8 mouse cellular contexts compared by ENCODE assay signal in genomic region chr5:136567176-136568025, GRCm38 (mm10). TPM values are rescaled to one million over a fixed set of nuclear protein-coding genes. Genes with fewer than 3 reads are reported as not detected.
DNase-seq lines count a peak whose midpoint lies in the region; ATAC-seq and TF ChIP-seq lines count a peak whose summit lies in the region.

TSS of gene Cux1 (minus strand) at chr5:136567490.

- peak within 1 kb of the TSS; percentile 99 for H3K4me2 ChIP-seq in embryonic facial prominence, embryonic 15.5 days (replicated peaks)
- H3K4me2 ChIP-seq in kidney, embryonic 14.5 days (replicated peaks; ENCODE audit: low read depth, low read length), result peak within 1 kb of the TSS; percentile 99
- peak within 1 kb of the TSS; percentile 99 for H3K4me2 ChIP-seq in limb, embryonic 14.5 days (replicated peaks; ENCODE audit: low read depth, low read length, severe bottlenecking)
- H3K4me2 ChIP-seq in midbrain, embryonic 16.5 days (ENCODE audit: low read length), result peak within 1 kb of the TSS; percentile 93

- H3K27ac ChIP-seq in bone marrow, adult 2 months (ENCODE audit: control insufficient read depth, insufficient read depth, low read depth, low read length, poor library complexity), result peak within 1 kb of the TSS; percentile 95
- H3K27ac ChIP-seq in embryonic facial prominence, embryonic 15.5 days (replicated peaks), result peak within 1 kb of the TSS; percentile 85
- H3K27ac ChIP-seq in kidney, embryonic 14.5 days (ENCODE audit: low read depth, low read length), result peak within 1 kb of the TSS; percentile 93
- peak within 1 kb of the TSS; percentile 81 for H3K27ac ChIP-seq in limb, embryonic 14.5 days (replicated peaks; ENCODE audit: low read depth, low read length)
- H3K27ac ChIP-seq in midbrain, embryonic 16.5 days (ENCODE audit: low read length), result peak within 1 kb of the TSS; percentile 97

- peak within 1 kb of the TSS; percentile 89 for H3K4me3 ChIP-seq in bone marrow, adult 2 months (replicated peaks; ENCODE audit: control insufficient read depth, low read depth, low read length)
- peak within 1 kb of the TSS; percentile 93 for H3K4me3 ChIP-seq in embryonic facial prominence, embryonic 15.5 days (replicated peaks)
- peak within 1 kb of the TSS; percentile 99 for H3K4me3 ChIP-seq in kidney, embryonic 14.5 days (ENCODE audit: low read length)
- H3K4me3 ChIP-seq in limb, embryonic 14.5 days (replicated peaks; ENCODE audit: low read length), result peak within 1 kb of the TSS; percentile 93
- peak within 1 kb of the TSS; percentile 99 for H3K4me3 ChIP-seq in midbrain, embryonic 16.5 days (ENCODE audit: low read depth, low read length)

- peak; percentile 91 for ATAC-seq in embryonic facial prominence, embryonic 15.5 days (ENCODE audit: insufficient number of reproducible peaks, low FRiP score, low TSS enrichment, low read depth)
- ATAC-seq in kidney, embryonic 14.5 days (ENCODE audit: low FRiP score, low TSS enrichment), result peak; percentile 91
- peak; percentile 89 for ATAC-seq in limb, embryonic 14.5 days (ENCODE audit: low FRiP score, low read depth)
- peak; percentile 92 for ATAC-seq in midbrain, embryonic 16.5 days

- TF ChIP-seq POLR2A in bone marrow, adult 2 months (IDR thresholded peaks at IDR 0.05; ENCODE audit: borderline replicate concordance, control insufficient read depth, low read depth, low read length), result peak; percentile 25; the same call in 1 of the 2 replicates
- peak; percentile 46; the same call in 1 of the 2 replicates for TF ChIP-seq POLR2A in limb, embryonic 14.5 days (IDR thresholded peaks at IDR 0.05; ENCODE audit: borderline replicate concordance, extremely low read depth, insufficient read depth, insufficient read length)

- WGBS in bone marrow, adult 2 months, result under 1% methylated on average over 95 of the region's 103 CpGs
- WGBS in embryonic facial prominence, embryonic 15.5 days, result under 1% methylated on average over 76 of the region's 103 CpGs
- 0% methylated on average over 65 of the region's 103 CpGs for WGBS in kidney, embryonic 14.5 days
- WGBS in limb, embryonic 14.5 days, result under 1% methylated on average over 58 of the region's 103 CpGs
- WGBS in midbrain, embryonic 16.5 days, result under 1% methylated on average over 52 of the region's 103 CpGs

- H3K27me3 ChIP-seq in embryonic facial prominence, embryonic 15.5 days, result peaks cover 40% of the 10 kb centered on the region
- no peaks in the 10 kb centered on the region; the same call in 1 of the 2 replicates for H3K27me3 ChIP-seq in kidney, embryonic 14.5 days (ENCODE audit: control insufficient read depth, insufficient read depth, low read length)
- H3K27me3 ChIP-seq in limb, embryonic 14.5 days (ENCODE audit: control insufficient read depth, insufficient read depth, low read length), result peaks cover 42% of the 10 kb centered on the region
- peaks cover 9% of the 10 kb centered on the region for H3K27me3 ChIP-seq in midbrain, embryonic 16.5 days (ENCODE audit: control insufficient read depth, insufficient read depth, low read depth, low read length)

- H3K9ac ChIP-seq in embryonic facial prominence, embryonic 15.5 days, result peak within 1 kb of the TSS; percentile 79
- peak within 1 kb of the TSS; percentile 94 for H3K9ac ChIP-seq in kidney, embryonic 14.5 days (ENCODE audit: low read depth, low read length)
- peak within 1 kb of the TSS; percentile 88 for H3K9ac ChIP-seq in limb, embryonic 14.5 days (ENCODE audit: low read depth, low read length, severe bottlenecking)
- H3K9ac ChIP-seq in midbrain, embryonic 16.5 days (ENCODE audit: low read depth, low read length), result peak within 1 kb of the TSS; percentile 96

- peak; percentile 88 for DNase-seq in 3134 (ENCODE audit: extremely low read depth, insufficient read length, low spot score)
- DNase-seq in heart, adult 9 months (ENCODE audit: low spot score in 2 of 2), result peak; percentile 77 to 85
- DNase-seq in limb, embryonic 14.5 days (ENCODE audit: low spot score), result peak; percentile 92
- peak; percentile 66 to 88 for DNase-seq in spleen, postnatal 10 days (ENCODE audit: low spot score in 2 of 2)

- H3K4me1 ChIP-seq in bone marrow, adult 2 months (ENCODE audit: control insufficient read depth, insufficient read depth, low read length), result peaks cover 1% of the 10 kb centered on the region; the same call in 1 of the 2 replicates
- H3K4me1 ChIP-seq in embryonic facial prominence, embryonic 15.5 days, result peaks cover 33% of the 10 kb centered on the region
- H3K4me1 ChIP-seq in kidney, embryonic 14.5 days (ENCODE audit: control insufficient read depth, insufficient read depth, low read length), result peaks cover 16% of the 10 kb centered on the region
- H3K4me1 ChIP-seq in limb, embryonic 14.5 days (ENCODE audit: control insufficient read depth, insufficient read depth, low read length), result peaks cover 22% of the 10 kb centered on the region
- H3K4me1 ChIP-seq in midbrain, embryonic 16.5 days (ENCODE audit: control insufficient read depth, insufficient read depth, low read length), result peaks cover 34% of the 10 kb centered on the region

- H3K36me3 ChIP-seq in embryonic facial prominence, embryonic 15.5 days, result no peaks in the 10 kb centered on the region
- H3K36me3 ChIP-seq in kidney, embryonic 14.5 days (ENCODE audit: control insufficient read depth, insufficient read depth, low read length), result no peaks in the 10 kb centered on the region
- no peaks in the 10 kb centered on the region for H3K36me3 ChIP-seq in limb, embryonic 14.5 days (ENCODE audit: control insufficient read depth, insufficient read depth, low read length)
- no peaks in the 10 kb centered on the region for H3K36me3 ChIP-seq in midbrain, embryonic 16.5 days (ENCODE audit: control insufficient read depth, insufficient read depth, low read length)

- H3K9me3 ChIP-seq in embryonic facial prominence, embryonic 15.5 days (replicated peaks), result no peaks in the 10 kb centered on the region
- H3K9me3 ChIP-seq in kidney, embryonic 14.5 days (ENCODE audit: control insufficient read depth, low read length), result no peaks in the 10 kb centered on the region
- no peaks in the 10 kb centered on the region for H3K9me3 ChIP-seq in limb, embryonic 14.5 days (ENCODE audit: control insufficient read depth, low read length)
- no peaks in the 10 kb centered on the region for H3K9me3 ChIP-seq in midbrain, embryonic 16.5 days (replicated peaks; ENCODE audit: control insufficient read depth, low read length, poor library complexity, severe bottlenecking)

- TF ChIP-seq CTCF in bone marrow, adult 2 months (IDR thresholded peaks at IDR 0.05; ENCODE audit: control insufficient read depth, insufficient read depth, low read length), result no peak

RNA-seq across cellular contexts. Expression of gene Cux1, which starts in this region (rescaled TPM):
- polyA plus RNA-seq in bone marrow, adult 2 months (2011; ENCODE audit: insufficient read depth, insufficient read length, low replicate concordance, missing spikeins), result 18.4 and 37.1 TPM in 2 replicates
- polyA plus RNA-seq in embryonic facial prominence, embryonic 15.5 days (2015; fragmentation: Nextera tagmentation; extraction: Ambion mirVana), result 72.7 and 78.0 TPM in 2 replicates
- 80.6 and 105 TPM in 2 replicates for polyA plus RNA-seq in kidney, embryonic 14.5 days (2014; fragmentation: Nextera tagmentation; extraction: Ambion mirVana)
- polyA plus RNA-seq in limb, embryonic 14.5 days (2012; rRNA removed), result 39.0 and 42.1 TPM in 2 replicates
- polyA plus RNA-seq in limb, embryonic 14.5 days (2014; fragmentation: Nextera tagmentation; extraction: Ambion mirVana), result 64.3 and 77.8 TPM in 2 replicates
- polyA plus RNA-seq in midbrain, embryonic 16.5 days (2015; fragmentation: Nextera tagmentation; extraction: Ambion mirVana), result 109 and 117 TPM in 2 replicates

Comparison
In these comparisons a context has a peak if more than half of its experiments do, and no peak if none do; other contexts are left out.
1. Peak in every context shown above with its lines: DNase-seq, ATAC-seq, H3K4me3 ChIP-seq and H3K27ac ChIP-seq.